Mouse (Mus musculus) ES-Bruce4 (cell line): ENCODE data around the gene Eef1akmt3. TPM values are rescaled to one million over a fixed set of nuclear protein-coding genes. Genes with fewer than 3 reads are reported as not detected.

ENCODE experiments used
- H3K27ac ChIP-seq: 2 replicates; pipeline ENCODE4 v1.5.1; 2012; ENCODE audit warnings: low read length, inconsistent platforms; ENCODE audit not compliant: insufficient read depth
- H3K27me3 ChIP-seq: 2 replicates; pipeline ENCODE4 v1.6.1; 2012; ENCODE audit warnings: mild to moderate bottlenecking, low read length, inconsistent platforms; ENCODE audit not compliant: control insufficient read depth, poor library complexity, insufficient read depth, severe bottlenecking
- H3K36me3 ChIP-seq: 2 replicates; pipeline ENCODE4 v1.6.1; 2012; ENCODE audit warnings: inconsistent platforms, mild to moderate bottlenecking, low read length, moderate library complexity; ENCODE audit not compliant: control insufficient read depth, poor library complexity, insufficient read depth, severe bottlenecking
- H3K4me1 ChIP-seq: one replicate; pipeline ENCODE4 v1.8.1; 2011; ENCODE audit warnings: low read length; ENCODE audit not compliant: control insufficient read depth, insufficient read depth
- H3K4me3 ChIP-seq: 2 replicates; pipeline ENCODE4 v1.5.1; 2011; ENCODE audit warnings: low read depth, mild to moderate bottlenecking, low read length
- H3K9ac ChIP-seq: 2 replicates; pipeline ENCODE4 v1.6.1; 2012; ENCODE audit warnings: low read depth, mild to moderate bottlenecking, inconsistent platforms; ENCODE audit not compliant: poor library complexity, severe bottlenecking
- H3K9me3 ChIP-seq: replicated peaks from 2 replicates; pipeline ENCODE4 v1.6.1; 2012; ENCODE audit warnings: mild to moderate bottlenecking, low read length, inconsistent platforms; ENCODE audit not compliant: control insufficient read depth, poor library complexity, insufficient read depth, severe bottlenecking
- CTCF ChIP-seq: IDR thresholded peaks from one replicate; pipeline ENCODE4 v1.8.1; 2011; ENCODE audit warnings: low read depth, low read length
- EP300 ChIP-seq: IDR thresholded peaks from 2 replicates; pipeline ENCODE4 v1.6.1; 2011; ENCODE audit warnings: low read depth, low read length; ENCODE audit not compliant: insufficient read depth
- POLR2A ChIP-seq: IDR thresholded peaks from one replicate; pipeline ENCODE4 v1.8.1; 2011; ENCODE audit warnings: low read length; ENCODE audit not compliant: insufficient read depth
- polyA plus RNA-seq: library from polyadenylated mRNA; stranded (reverse); fragments of >200 nt; gene quantifications from 2 replicates; pipeline ENCODE4 v1.2.4, GENCODE M21; 2011; ENCODE audit warnings: low read depth; ENCODE audit not compliant: missing spikeins, insufficient read depth, insufficient read length

Gene Eef1akmt3
- polyA plus RNA-seq, 1 experiment: 0.51 TPM

DNA sequence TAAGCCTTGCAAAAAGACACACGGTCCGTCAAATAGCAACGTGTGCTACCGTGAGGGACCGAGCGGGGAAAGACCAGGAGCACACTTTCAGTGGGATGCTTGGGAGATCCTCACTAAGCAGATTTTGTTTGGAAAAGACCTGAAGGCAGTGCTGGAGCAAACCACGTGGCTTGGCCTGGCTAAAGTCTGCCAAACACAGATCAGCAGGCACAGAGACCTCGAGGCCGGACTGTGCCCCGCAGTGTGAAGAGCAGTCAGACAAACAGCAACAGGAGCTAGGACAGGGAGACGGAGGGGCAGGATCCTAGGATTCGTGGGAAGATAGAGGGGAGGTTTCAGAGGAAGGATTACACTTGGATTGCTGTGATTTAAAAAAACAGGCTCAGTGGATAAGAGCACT lies 5.0 kb downstream of the Eef1akmt3 start:
- no peaks in the 10 kb centered on the region for H3K36me3 ChIP-seq
- no peak for TF ChIP-seq CTCF

DNA sequence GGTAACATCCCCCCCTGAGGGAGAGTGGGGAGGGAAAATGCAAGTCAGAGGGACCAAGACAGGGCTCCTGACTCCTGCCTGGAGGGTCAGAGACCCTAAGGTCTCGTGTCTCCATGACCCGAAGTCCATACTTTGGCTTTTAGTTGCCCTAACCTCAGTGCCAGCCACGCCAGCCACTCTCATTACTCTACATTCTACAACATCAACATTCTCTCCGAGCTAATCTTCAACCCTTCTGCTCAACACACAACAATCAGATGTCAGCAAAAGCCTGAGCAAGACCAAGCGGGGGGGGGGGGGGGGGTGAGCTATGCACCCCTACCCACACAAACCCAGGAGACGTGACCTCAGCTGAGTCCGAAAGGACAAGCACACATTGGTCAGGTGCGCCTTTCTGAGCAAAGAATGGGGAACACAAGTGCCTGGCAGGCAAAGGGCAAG lies 8.0 kb downstream of the Eef1akmt3 start:
- Histone ChIP-seq H3K4me1 (no peaks in the 10 kb centered on the region), H3K27me3 (no peaks in the 10 kb centered on the region), H3K27ac (no peak overlapping the region), H3K9me3 (no peaks in the 10 kb centered on the region), H3K36me3 (peaks cover 5% of the 10 kb centered on the region), H3K9ac (no peak overlapping the region), H3K4me3 (no peak overlapping the region)
- TF ChIP-seq EP300 (no peak), POLR2A (no peak), CTCF (no peak)

More for the DNA sequence above, 5.0 kb downstream of the Eef1akmt3 start:
- no peak overlapping the region for H3K4me3 ChIP-seq
- no peak overlapping the region for H3K27ac ChIP-seq
- H3K9ac ChIP-seq: no peak overlapping the region
- H3K27me3 ChIP-seq: no peaks in the 10 kb centered on the region
- H3K9me3 ChIP-seq: no peaks in the 10 kb centered on the region
- no peaks in the 10 kb centered on the region for H3K4me1 ChIP-seq

DNA sequence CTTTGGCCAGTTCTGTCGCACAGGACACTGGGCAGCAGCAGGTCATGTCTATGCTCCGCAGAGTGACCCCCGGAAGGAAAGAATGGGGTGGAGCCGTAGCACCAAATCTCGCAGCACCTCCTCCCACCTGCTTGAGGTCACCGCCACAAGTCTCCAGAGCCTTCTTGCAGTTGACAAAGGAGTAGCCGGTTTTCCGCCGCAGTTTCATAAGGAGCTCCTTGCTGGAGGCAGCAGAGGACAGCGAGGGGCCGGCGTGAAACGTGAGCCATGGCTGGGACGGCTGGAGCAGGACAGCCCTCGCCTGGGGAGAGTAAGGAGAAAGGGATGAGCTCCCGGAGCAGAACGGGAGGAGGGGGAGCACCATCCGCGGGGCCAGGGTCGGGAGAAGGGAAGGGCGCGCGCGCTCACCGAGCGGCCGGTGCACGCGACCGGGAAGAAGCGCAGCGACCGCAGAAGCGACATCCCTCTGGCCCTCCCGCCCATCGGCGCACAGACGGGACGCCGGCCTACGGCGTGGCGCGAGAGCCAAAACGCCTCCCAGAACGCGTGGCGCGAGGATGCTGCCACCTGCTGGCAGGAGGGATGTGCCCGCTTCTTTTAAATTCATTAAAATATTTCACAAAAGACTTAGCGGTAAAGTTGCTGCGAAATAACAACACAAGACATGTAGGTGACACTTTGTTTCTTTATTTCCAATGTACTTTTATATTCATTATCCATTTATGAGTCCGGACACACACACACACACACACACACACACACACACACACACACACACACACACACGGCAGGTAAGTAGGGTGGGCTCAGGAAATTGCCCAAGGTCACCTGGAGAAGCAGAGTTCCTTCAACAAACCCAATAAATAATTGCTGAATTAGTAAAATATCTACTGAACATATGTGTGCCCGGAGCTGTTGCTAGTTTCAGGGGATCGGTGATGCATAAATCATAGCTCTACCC lies 10.7 kb downstream of the Eef1akmt3 start, which contains the start of gene Tsfm:
Tsfm (minus strand) TSS at position 505 of the 961 bp plus-strand sequence.
- Histone ChIP-seq H3K27me3 (no peaks in the 10 kb centered on the region), H3K4me3 (peak within 1 kb of the TSS; percentile 93)
- peak; percentile 86 for TF ChIP-seq CTCF
- TF ChIP-seq POLR2A: no peak
- peak; percentile 66; the same call in 1 of the 2 replicates for TF ChIP-seq EP300

DNA sequence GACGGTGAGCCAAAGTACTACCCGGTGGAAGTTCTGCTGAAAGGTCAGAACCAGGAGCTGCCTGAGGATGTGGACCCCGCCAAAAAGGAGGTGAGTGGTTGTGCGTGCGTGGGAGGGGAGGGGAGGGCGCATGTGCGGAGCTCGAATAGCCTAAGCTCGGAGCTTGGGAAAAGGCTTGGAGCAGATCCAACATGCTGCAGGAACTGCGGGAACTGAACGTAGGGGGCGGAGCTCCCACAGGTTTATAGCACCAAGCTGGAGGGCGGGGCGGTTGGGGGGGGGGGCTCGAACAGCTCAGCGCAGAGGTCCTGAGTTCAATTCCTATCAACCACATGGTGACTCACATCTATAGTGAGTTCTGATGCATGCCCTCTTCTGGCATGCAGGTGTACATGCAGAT lies 22.9 kb downstream of the Eef1akmt3 start:
- no peaks in the 10 kb centered on the region for H3K4me1 ChIP-seq
- no peak for TF ChIP-seq EP300
- no peak for TF ChIP-seq POLR2A
- no peak for TF ChIP-seq CTCF

More for the DNA sequence above, 10.7 kb downstream of the Eef1akmt3 start, which contains the start of gene Tsfm:
- Histone ChIP-seq H3K27ac (0 out of 2 replicates have a peak within 1 kb of the TSS, but pooled peaks have one; percentile 4), H3K9ac (peak within 1 kb of the TSS; percentile 79), H3K36me3 (peaks cover 21% of the 10 kb centered on the region), H3K4me1 (no peaks in the 10 kb centered on the region), H3K9me3 (no peaks in the 10 kb centered on the region)

DNA sequence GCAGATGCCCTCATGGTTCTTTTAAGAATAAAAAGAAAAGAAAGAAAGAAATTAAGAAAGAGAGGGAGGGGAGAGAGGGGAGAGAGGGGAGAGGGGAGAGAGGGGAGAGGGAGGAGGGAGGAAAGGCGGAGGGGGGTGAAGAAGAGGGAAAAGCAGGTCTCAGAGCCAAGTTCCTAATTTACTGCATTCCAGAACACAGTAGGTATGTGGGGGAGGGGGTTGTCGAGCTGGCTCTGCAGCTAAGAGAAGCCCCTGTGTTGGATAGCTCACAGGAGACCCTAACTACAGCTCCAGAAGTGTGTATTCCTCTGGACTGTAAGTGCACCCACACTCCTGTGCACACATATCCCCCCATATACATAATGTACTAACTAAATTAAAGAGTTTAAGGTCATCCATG lies 24.2 kb downstream of the Eef1akmt3 start:
- TF ChIP-seq CTCF: no peak
- no peak for TF ChIP-seq EP300
- no peak for TF ChIP-seq POLR2A
- no peak overlapping the region for H3K27ac ChIP-seq
- H3K36me3 ChIP-seq: no peaks in the 10 kb centered on the region
- H3K4me1 ChIP-seq: no peaks in the 10 kb centered on the region
- no peaks in the 10 kb centered on the region for H3K9me3 ChIP-seq
- no peaks in the 10 kb centered on the region for H3K27me3 ChIP-seq
- H3K9ac ChIP-seq: no peak overlapping the region
- no peak overlapping the region for H3K4me3 ChIP-seq

More for the DNA sequence above, 22.9 kb downstream of the Eef1akmt3 start:
- Histone ChIP-seq H3K9ac (no peak overlapping the region), H3K36me3 (no peaks in the 10 kb centered on the region), H3K27me3 (no peaks in the 10 kb centered on the region), H3K27ac (no peak overlapping the region), H3K4me3 (no peak overlapping the region), H3K9me3 (no peaks in the 10 kb centered on the region)

DNA sequence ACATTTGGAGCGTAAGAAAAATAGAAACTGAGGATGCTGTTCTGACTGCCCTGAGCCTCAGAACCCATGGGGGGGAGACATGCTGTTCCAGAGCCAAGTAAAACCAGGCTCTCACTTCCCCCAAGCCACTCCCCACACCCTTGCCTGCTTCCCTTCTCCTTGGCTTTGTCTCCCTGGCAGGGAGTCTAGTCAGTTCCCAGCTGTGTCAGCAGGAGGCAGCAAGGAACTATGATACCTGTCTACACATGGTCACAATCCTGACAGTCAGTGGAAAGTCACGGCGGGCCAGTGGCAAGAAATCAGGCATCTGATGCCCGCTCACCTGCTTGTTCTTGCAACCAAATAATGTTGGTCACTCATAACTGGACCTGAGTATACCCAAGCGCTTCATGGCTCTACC lies 24.8 kb downstream of the Eef1akmt3 start:
- Histone ChIP-seq H3K9me3 (no peaks in the 10 kb centered on the region), H3K27ac (no peak overlapping the region), H3K9ac (no peak overlapping the region), H3K4me1 (no peaks in the 10 kb centered on the region), H3K4me3 (no peak overlapping the region), H3K36me3 (no peaks in the 10 kb centered on the region), H3K27me3 (no peaks in the 10 kb centered on the region)
- TF ChIP-seq POLR2A (no peak), CTCF (peak; percentile 47)
